Mouse (Mus musculus) adrenal gland, postnatal 10 days (tissue): ENCODE measurements around the gene Cplx3. TPM values are rescaled to one million over a fixed set of nuclear protein-coding genes. Genes with fewer than 3 reads are reported as not detected.

Experiments used
- DNase-seq: peaks from one replicate; pipeline ENCODE4 v3.0.0; 2021; ENCODE audit warnings: mixed read lengths
- total RNA-seq, 2 experiments: library from RNA; stranded (reverse); gene quantifications; 2 replicates each; pipeline ENCODE4 v1.2.3; 2021

Gene Cplx3
- total RNA-seq, 2 experiments from 2014 or later, result not detected

DNA sequence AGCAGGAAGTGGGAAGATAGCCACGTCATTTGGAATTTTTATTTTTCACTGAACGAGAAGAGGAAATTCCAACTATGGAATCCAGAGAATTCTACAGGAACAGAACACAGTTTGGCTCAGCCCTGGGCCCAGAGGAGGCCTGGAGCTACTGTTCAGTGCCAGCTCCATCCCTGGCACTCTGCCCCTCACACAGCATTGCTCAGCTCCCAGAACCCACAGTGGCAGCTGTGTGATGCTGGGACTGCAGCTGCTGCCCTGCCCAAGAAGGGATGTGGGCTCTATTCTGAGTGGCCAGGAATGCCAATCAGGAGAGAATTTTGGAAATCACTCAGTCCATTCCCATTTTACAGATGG lies 4.8 kb downstream of the Cplx3 start:
- no peak for DNase-seq

DNA sequence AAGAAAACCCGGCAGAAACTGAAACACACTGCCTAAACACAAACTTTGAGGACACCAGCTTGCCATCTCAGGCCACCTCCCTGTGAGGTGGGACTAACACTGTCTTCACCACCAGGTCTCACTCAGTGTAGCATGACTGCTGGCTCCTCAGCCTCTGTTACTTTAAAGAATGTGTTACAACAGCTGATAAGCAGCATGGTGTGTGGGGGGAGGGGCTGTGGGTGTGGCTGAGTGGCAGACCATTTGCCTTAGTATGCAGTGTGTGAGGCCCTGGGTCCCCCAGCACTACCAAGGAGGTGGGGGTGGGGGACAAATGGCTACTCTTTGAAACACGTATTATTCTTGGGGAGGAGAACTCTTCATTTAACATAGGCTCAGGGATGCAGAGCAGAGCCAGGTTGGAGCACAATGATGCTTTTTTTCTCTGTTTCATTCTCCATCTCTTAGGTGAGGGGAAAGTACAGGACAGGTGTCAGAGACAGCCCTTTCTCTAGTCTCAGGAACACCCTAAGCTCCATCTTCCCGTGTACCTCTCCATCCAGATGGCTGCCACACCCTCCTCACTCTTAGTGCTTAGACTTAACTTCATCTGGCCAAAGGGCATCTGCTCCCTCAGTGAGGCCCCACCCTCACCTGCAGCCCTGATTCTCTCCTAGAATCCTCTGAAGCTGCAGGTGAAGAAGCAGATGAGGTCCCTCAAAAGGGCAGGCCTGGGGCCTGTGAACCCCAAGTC lies 5.3 kb downstream of the Cplx3 start:
- no peak for DNase-seq

DNA sequence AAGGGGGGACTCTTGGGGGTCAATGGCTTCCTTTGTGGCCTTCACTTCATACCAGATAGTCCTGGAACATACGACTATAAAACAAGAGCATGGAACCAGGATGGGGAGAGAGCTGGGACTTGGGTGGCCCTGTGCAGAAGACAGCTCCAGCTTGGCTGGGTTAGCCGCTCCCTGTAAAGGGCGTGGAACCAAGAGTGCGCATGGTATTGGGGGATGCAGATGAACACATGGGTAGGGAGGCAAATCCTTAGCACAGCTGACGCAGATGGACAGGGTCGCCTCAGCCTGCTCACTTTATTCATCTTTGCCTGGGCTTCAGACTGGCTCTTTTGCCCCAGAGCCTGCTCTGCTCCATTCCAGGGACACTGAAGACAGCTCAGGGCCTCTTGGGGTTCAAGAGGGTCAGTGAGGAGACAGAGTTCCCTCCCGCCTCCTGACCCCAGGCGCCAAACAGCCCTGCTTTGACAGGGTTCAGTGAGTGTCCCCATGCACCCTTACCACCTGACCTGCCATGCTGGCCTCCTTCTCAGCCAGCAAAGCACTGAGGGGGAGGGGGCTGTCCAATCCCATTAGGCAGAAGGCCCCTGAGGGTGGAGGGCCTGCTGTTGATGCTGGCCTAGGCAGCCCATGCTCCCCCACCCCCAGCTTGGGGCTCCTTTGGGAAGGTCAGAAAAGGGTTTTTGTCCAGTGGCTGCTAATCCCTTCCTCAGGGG lies 7.1 kb downstream of the Cplx3 start:
- no peak for DNase-seq

DNA sequence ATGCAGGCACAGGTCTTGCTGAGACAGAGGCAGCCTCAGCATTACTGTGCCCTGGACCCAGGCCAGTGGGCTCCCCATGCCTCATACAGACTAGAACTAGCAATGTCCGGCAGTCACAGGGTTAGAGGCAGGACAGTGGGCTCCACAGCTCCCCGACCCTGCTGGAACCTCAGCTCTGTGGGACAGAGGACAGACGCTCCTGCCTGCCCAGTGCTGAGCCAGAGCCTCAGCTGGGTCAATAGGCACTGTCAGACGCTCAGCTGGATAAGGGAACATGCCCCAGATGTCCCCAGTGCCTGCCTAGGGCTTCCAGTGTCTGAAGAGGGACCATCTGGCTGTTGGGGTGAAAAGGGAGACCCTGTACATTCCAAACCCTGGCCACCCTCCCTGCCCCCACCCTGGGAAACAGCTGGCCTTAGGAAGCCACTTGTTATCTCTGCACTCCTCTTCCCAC lies 8.1 kb downstream of the Cplx3 start:
- no peak for DNase-seq

DNA sequence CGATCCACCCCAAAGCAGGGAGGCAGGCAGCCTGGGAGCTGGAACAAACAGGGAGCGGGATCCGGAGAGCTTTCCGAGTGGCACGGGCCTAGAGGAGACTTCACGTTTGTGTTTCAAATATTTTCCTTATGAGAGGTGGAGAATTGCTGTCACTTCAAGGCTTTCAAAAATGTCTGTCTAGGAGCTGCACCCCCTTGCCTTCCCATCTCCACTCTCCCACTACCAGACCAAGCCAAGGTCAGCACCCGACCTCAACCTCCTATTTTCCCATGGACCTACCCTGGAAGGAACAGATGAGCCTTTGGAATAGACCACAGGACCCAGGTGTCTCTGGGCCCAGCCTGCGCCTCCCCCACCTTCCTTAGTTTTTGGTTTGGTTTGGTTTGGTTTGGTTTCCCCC lies 8.8 kb downstream of the Cplx3 start:
- DNase-seq, result no peak

DNA sequence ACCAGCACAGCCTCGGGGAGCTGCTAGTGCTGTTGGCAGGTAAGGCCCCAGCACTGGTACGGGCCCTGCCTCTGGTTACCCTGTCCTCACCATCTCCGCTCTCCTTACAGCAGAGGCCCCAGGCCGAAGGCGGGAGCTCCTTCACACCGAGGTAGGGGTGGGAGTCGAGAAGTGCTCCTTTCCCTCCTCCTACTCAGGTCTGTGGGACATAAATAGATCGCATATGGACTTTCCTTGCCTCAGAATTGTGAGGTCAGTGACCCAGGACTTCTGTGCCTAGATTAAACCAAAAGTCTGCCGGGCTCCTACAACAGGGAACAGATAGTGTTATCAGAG lies 11.9 kb downstream of the Cplx3 start:
- DNase-seq, result no peak

DNA sequence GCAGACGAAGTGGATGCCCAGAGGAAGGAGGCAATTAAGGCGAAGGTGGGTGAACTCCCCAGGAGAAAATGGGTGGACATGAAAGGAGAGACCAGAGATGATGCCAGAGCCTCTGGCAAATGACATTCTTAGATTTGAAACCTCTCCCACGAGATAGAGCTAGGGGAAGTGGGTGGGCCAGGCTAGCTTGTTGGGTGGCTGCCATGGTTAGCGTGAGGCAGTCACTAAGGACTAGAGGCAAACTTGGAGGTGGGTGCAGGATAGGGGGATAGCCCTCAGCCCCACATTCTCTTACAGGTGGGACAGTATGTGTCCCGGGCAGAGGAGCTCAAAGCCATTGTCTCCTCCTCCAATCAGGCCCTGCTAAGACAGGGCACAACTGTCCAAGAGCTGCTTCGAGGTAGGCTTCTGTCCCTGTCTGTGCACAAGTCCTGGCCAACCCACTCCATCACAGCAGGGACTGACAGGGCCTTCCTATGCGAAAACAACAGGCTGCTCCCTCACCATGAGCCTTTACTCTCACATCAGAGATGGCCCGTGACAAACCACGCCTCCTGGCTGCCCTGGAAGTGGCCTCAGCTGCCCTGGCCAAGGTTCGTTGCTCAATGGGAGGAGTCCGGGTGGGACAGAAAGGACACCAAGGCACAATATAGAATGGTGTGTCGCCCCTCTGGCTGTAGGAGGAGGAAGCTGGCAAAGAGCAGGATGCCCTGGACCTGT lies 12.5 kb downstream of the Cplx3 start:
- DNase-seq, result no peak

DNA sequence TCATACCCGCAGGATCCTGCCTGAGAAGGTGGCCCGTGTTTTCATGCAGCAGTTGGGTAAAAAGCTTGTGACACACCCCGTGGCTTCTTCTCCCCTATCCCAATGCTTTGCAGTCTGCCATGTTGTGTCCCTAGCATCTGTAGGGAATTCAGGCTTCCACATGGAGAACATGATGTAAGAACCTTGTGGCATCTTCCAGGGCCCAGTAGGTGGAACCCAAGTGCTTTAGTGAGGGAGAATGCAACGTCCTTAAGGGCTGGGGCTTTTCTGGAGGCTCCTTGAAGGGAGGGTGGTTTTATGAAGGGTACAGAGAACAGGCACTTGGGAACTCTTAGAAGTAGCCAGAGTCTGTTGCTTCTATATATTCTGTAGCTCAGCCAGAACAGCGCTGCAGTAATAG lies 15.4 kb downstream of the Cplx3 start:
- no peak for DNase-seq

DNA sequence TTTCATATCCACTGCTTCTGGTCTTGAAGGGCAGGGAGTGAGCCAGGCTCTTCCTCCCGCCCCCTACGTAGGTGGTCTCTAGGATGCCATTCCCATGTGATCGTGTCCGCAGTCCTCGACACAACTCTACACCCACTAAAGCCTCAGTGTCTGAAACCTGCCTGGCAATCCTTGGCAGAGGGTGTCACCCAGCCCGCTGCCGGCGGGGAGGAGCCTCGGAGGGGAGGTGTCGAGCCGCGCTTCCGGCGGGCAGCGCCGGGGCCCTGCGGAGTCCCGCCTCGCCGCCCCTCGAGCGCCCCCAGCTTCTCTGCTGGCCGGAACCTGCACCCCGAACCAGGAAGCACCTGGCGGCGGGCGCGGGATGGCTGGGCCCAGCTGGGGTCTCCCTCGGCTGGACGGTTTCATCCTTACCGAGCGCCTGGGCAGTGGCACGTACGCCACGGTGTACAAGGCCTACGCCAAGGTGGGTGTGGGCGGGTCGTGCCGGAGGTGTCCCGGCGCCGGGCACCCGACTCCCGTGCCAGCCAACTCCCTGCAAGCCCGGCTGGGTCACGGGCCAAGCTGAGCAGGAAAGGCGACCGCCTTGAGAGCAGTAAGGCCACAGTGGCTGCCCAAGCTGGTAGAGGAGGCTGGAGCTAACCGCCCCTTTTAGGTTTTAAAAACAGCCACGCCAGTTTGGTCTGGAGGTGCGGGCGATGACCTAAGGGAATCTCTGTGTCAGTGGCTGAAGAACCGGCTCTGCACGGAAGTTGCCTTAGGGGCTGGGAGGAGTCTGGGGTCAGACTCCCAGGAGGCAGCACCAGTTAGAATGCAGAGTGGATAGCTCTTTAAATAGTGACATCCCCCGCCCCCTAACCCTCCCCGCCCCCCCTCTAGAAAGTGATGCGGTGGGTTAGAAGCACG lies 16.6 kb downstream of the Cplx3 start, which contains the start of gene Ulk3:
Ulk3 (plus strand) TSS at position 229 of the 903 bp plus-strand sequence.
- DNase-seq, result peak; percentile 89

DNA sequence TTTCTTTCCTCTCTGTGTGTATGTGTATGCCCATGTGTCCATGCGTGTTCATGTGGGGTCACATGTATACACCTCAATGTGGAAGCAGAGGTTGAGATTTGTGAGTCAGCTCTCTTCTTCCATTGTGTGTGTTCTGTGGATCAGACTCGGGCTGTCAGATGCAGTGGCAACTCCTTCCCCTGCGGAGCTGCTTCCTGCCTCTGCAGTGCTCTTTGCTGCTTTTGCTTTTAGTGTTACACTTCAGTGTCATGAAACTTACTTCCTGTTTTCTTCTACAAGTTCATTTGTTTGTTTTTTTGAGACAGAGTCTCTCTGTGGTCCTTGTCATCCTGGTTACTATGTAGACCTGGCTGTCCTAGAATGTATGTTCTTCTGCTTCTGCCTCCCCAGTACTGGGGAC lies 21.1 kb downstream of the Cplx3 start:
- DNase-seq, result no peak

DNA sequence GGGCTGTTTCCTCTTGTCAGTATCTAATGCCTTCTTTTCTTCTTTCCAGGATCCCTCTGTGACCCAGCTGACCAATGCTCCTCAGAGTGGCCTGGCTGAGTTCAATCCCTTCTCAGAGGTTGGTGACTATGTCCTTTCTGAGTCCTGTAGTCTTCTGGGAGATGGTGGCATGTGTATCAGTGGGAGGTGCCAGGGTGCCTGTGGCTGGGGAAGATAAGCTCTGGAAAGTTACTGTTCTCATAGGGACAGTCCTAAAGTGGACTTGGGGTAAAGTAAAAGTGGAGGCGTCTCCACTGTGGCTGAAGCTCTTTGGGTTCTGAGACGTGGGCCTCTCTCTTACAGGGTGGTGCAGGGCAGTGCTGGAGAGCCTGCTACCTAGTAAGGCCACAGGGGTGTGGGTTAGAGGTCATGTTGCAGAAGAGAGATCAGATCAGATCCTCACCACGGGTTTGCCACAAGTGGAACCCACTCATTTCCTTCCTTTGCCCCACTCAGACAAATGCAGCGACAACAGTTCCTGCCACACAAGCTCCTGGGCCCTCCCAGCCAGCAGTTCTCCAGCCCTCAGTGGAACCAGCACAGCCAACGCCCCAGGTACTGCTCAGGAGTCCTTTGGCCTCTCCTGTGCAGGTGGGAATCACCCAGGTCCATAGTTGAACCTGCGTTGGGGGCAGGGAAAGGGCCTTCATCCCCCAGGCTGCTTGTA lies 28.8 kb downstream of the Cplx3 start:
- DNase-seq, result no peak

DNA sequence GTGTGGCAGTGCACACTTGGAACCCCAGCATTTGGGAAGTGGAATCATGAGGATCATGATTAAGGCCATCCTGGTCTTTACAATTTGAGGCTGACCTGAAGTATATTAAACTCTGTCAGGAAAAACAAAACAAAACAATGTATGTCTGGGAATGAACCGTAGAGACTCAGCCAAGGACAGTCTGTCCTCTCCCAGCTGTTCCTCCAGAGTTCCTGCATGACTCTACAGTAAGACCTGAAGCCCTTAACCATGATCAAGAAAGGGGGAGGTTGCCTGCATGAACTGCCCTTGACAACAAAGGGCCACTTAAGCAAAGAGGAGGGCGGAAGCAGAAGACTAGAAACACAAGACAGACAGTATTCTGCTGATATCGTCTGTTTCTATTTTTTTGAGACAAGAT lies 30.5 kb downstream of the Cplx3 start:
- DNase-seq, result no peak

DNA sequence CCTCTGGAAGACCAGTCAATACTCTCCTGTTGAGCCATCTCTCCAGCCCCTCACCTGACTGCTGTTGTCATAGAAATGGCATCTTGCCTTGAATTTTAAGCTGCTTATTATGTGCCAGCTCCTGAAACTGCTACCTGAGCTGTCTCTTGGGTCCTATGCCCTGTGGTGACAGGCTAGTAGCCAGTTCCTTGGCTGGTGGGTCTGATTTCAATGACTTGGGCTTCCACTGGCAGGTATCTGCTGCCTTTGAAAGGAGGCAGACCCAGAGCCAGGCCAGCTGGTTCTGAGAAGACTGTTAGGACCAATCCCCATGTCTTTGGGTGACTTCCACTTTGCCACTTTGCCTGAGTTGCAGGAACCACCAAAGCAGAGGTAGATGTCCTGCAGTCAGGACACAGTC lies 31.7 kb downstream of the Cplx3 start:
- DNase-seq, result no peak

DNA sequence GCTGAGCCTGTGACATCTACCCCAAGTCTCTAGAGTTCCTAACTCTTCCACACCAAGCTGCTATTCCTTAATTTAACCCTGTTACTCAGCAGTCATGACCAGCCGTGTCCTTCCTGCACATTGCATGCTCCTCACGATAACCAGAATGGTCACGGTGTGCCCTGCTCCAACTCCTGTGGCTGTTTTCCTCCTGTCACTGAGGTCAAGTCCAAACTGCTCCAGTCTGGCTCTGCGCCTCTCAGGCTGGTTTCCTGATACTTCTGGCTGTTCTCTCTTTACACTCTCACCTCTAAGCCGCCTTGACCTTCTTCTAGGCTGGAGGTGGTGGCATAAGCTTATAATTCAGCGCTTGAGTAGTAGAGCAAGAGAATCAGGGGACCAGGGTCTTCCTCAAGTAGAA lies 37.6 kb downstream of the Cplx3 start:
- no peak for DNase-seq

DNA sequence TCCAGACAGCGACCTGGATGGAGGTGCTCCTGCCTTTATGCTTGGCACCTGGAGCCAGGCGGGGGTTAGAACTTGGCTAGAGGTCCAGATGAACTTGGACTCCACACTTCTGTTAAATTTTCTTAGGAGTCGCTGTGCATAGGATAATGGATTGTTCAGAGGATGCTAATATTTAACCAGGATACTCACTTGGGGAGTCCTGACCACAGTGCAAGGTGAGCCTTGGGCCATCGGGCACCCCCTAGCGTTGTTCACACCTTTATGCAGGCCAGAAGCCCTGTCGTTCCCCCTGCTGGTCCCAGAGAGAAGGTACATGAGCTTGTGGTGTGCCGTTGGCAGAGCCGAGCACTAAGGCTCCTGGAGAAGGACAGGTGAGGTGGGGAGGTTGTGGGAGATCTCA lies 39.2 kb downstream of the Cplx3 start:
- no peak for DNase-seq

DNA sequence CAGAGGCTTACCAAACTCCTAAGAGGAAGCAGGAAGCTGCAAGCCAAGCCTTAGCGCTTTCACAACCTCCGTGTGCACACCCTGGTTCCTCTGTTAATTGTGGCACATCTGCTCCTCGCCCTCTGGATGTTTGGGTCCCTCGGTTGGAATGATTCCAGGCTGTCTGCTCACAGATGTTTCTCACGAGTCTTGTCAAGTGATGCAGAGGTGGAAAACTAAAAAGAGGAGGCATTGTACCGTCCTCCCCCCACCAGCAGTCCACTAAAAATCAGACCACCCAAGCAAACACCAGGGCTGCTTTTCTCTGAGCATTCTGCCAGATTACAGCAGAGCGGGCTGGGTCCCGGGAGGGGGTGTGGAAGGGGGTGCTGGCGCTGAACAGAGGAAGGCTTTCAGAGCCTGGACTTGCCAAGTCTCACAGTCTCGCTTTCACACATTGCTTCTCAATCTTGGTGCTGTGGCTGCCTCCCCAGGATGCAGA lies 40.3 kb downstream of the Cplx3 start:
- peak; percentile 49 for DNase-seq

DNA sequence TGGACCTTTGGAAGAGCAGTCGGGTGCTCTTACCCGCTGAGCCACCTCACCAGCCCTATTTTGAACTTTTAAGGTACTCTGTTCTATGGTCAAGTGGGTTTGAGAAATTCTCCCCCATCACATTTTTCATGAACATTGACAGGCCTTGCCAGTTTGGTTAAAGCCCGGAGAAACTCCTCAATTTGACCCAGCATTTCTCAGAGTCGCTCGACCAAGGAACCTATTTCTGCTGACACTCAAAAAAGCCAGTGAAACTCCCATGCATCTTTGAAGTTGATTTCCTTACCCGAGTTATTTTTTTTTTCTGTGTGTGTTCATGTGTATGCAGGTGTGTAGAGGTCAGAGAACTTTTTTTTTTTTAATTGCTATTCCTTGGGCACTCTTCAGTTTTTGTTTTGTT lies 41.5 kb downstream of the Cplx3 start:
- no peak for DNase-seq

DNA sequence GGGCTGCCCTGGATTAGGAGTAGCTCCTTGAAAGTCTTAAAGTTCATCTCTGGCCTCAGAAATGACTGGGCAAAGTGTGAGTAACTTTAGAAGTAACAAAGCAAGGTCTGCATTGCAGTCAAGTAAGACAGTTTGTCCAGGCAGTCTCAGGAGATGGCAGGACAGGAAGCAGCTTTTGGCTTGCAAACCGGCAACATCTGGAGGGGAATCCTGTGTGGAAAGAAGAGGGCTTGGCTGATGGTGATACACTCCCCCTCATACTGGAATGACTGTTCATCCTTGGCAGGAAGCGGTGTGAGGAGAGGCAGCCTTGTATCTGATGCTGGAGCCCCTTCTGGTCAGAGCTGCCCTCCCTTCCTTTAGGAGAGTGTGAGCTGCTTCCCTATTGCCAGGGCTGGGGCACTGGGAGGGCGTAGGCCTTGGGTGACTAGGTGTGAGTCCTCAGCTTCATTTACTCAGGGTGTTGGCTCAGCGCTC lies 43.1 kb downstream of the Cplx3 start:
- peak; percentile 33 for DNase-seq

DNA sequence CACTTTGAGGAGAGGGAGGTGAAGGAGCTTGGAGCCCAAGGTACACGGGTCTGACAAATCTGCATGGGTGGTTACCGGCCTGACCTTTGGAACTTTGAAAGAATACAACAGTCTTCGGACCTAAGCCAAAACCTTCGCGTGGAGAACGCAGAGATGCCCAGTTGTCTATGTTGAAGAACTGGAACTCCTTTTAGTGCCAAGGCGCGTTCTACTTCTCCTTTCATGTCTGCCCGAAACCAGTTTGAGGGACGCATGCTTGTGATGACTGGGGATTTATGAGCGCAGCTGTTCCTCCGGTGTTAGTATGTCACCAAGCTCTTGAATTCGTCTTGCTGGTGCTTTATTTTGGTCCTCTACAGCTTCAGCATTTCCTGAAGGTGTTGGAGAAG lies 44.4 kb downstream of the Cplx3 start:
- DNase-seq, result no peak

DNA sequence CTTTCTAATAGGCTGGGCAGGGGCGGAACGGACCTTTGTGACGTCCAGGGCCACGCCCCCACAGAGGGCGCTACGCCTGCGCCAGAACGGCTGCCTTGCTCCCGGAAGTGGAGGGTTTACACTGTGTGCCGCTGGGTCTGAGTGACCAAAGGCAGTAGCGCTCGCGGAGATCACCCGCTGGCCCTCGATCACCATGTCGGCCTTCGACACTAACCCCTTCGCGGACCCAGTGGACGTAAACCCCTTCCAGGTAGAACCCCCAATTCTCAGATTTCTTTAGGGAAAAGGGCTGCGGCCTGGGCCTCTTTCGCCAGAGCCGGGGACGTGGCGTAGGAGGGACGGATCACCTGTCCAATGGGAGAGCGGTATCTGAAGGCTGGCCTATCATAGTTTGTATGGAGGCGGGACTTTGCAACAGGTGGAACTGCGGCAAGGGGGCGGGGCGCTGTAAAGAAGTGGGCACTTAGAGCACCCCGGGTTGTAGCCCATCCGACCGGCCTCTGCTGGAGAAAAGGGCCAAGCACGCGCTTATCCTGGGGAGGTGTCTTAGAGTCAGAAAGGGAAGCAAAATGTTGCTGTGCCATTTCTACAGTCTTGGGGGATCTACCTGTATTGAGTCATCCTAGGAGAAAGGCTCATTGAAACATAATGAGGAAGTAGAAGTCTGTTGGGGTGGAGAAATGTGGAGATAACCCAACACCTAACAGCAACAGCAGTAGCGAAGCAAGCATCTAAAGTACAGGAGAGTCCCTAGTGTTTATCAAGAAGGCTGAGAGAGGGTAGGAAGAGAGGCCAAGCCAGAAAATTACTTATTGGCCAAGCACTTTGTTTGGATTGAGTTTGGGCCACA lies 45.0 kb downstream of the Cplx3 start, which contains the start of gene Scamp2:
Scamp2 (plus strand) TSS at position 83 of the 850 bp plus-strand sequence.
- DNase-seq, result peak; percentile 96
